Mouse (Mus musculus) embryonic facial prominence, embryonic 12.5 days (tissue): ENCODE measurements at regions not wholly inside any gene's neighbourhood (a gene's known extent, or its start where the extent isn't known, plus 50 kb on each side); places are given as distances from the start of the nearest gene placed in this dataset.
"Not testable (repeated sequence)": the region's sequence is repeated elsewhere in the genome, so short reads cannot be mapped to it uniquely, and the experiment has no call there.

Experiments used
- ATAC-seq: fragments of 200-750 bp; cut with Nextera tagmentation; 2 replicates; pipeline ENCODE4 v1.8.0; 2017; ENCODE audit not compliant: insufficient number of reproducible peaks, insufficient read depth, low FRiP score, low TSS enrichment
- H3K27ac ChIP-seq: fragments of 300-500 bp; sonication (generic); 2 replicates; pipeline ENCODE4 v1.5.1; 2016; ENCODE audit warnings: mild to moderate bottlenecking
- H3K27me3 ChIP-seq: fragments of 300-500 bp; sonication (generic); 2 replicates; pipeline ENCODE4 v1.6.1; 2016; ENCODE audit warnings: mild to moderate bottlenecking, moderate library complexity
- H3K36me3 ChIP-seq: fragments of 300-500 bp; sonication (generic); 2 replicates; pipeline ENCODE4 v1.6.1; 2016; ENCODE audit warnings: mild to moderate bottlenecking
- H3K4me1 ChIP-seq: fragments of 300-500 bp; sonication (generic); 2 replicates; pipeline ENCODE4 v1.6.1; 2016
- H3K4me2 ChIP-seq: fragments of 300-500 bp; sonication (generic); replicated peaks from 2 replicates; pipeline ENCODE4 v1.6.1; 2016; ENCODE audit warnings: mild to moderate bottlenecking, moderate library complexity
- H3K4me3 ChIP-seq: fragments of 300-500 bp; sonication (generic); 2 replicates; pipeline ENCODE4 v1.5.1; 2016; ENCODE audit warnings: mild to moderate bottlenecking
- H3K9ac ChIP-seq: fragments of 300-500 bp; sonication (generic); 2 replicates; pipeline ENCODE4 v1.6.1; 2016; ENCODE audit warnings: mild to moderate bottlenecking, moderate library complexity
- H3K9me3 ChIP-seq: fragments of 300-500 bp; sonication (generic); 2 replicates; pipeline ENCODE4 v1.6.1; 2016; ENCODE audit warnings: mild to moderate bottlenecking, moderate library complexity
- WGBS: fragments of 180-500 bp; shearing (Covaris S2); methylation state at CpG from one replicate; pipeline ENCODE4 v1.1.7; 2016; 5-methylcytosine and 5-hydroxymethylcytosine counted together

GRCm38 (mm10) chr8:37251234-37251633, 257.8 kb downstream of the AI429214 start:
- not testable (repeated sequence) for H3K36me3 ChIP-seq, H3K27ac ChIP-seq, H3K9me3 ChIP-seq, H3K4me3 ChIP-seq, H3K27me3 ChIP-seq, H3K9ac ChIP-seq, H3K4me2 ChIP-seq, H3K4me1 ChIP-seq
- peak; percentile 74; the same call in 1 of the 2 replicates for ATAC-seq
- WGBS = 43% methylated on average over 7 of the region's 7 CpGs

- no peak overlapping the region for H3K4me3 ChIP-seq
- H3K27me3 ChIP-seq = no peaks in the 10 kb centered on the region
- no peak overlapping the region for H3K4me2 ChIP-seq
- H3K9ac ChIP-seq = no peak overlapping the region
- no peak overlapping the region for H3K27ac ChIP-seq
- ATAC-seq = no peak
- WGBS = 81% methylated on average over 7 of the region's 7 CpGs
- no peaks in the 10 kb centered on the region for H3K4me1 ChIP-seq
- no peaks in the 10 kb centered on the region for H3K36me3 ChIP-seq
- H3K9me3 ChIP-seq = no peaks in the 10 kb centered on the region
Observed at GRCm38 (mm10) chr8:37291069-37291850, 297.9 kb downstream of the AI429214 start.
